Comparison of ENCODE assay signal across 9 mouse cellular contexts in genomic region chr1:87786251-87786650, GRCm38 (mm10). TPM values are rescaled to one million over a fixed set of nuclear protein-coding genes. Genes with fewer than 3 reads are reported as not detected.
DNase-seq lines count a peak whose midpoint lies in the region; ATAC-seq and TF ChIP-seq lines count a peak whose summit lies in the region.
"Had no signal": no experiment of that assay in that cellular context is flagged by ENCODE, and none has a peak within 500 bp of the region (broad histone marks: within the 10 kb centered on the region; RNA-seq: fewer than 3 reads in every experiment).

No protein-coding gene starts in this region.

- H3K4me2 ChIP-seq in kidney, postnatal 0 days (ENCODE audit: low read length), result no peak overlapping the region
- H3K4me2 ChIP-seq: embryonic facial prominence, embryonic 13.5 days had no signal

- H3K27me3 ChIP-seq in kidney, postnatal 0 days (ENCODE audit: insufficient read depth, low read length), result no peaks in the 10 kb centered on the region
- H3K27me3 ChIP-seq: embryonic facial prominence, embryonic 13.5 days had no signal

- H3K36me3 ChIP-seq in kidney, postnatal 0 days (ENCODE audit: insufficient read depth, low read length), result peaks cover 56% of the 10 kb centered on the region

- no peak overlapping the region for H3K9ac ChIP-seq in kidney, postnatal 0 days (ENCODE audit: low read depth, low read length)
- H3K9ac ChIP-seq: embryonic facial prominence, embryonic 13.5 days had no signal

- H3K4me3 ChIP-seq in kidney, postnatal 0 days (replicated peaks; ENCODE audit: low read depth, low read length), result no peak overlapping the region
- H3K4me3 ChIP-seq: embryonic facial prominence, embryonic 13.5 days had no signal

- H3K27ac ChIP-seq in kidney, postnatal 0 days, result peak overlapping the region; percentile 19; the same call in 1 of the 2 replicates
- H3K27ac ChIP-seq: embryonic facial prominence, embryonic 13.5 days had no signal

- no peak for TF ChIP-seq CTCF in kidney, postnatal 0 days (IDR thresholded peaks at IDR 0.05; ENCODE audit: low read depth)

- WGBS in kidney, postnatal 0 days, result 57% methylated on average over 7 of the region's 7 CpGs

- peak; percentile 47 for DNase-seq in kidney, postnatal 0 days (ENCODE audit: low spot score)
- DNase-seq in kidney, adult 8-10 months, result no peak
- DNase-seq in frontal cortex, postnatal 14 days (ENCODE audit: low spot score in 2 of 2), result peak; percentile 50 to 69
- peak; percentile 66 to 76 for DNase-seq in layer of hippocampus, adult 18-20 months (ENCODE audit: low spot score in 2 of 2)
- peak; percentile 81 for DNase-seq in right cerebral cortex, adult 18-20 months
- DNase-seq in retina, embryonic 14.5 days (ENCODE audit: low spot score), result no peak
- no peak for DNase-seq in cerebellum, adult 9-11 months

- no peaks in the 10 kb centered on the region for H3K4me1 ChIP-seq in kidney, postnatal 0 days (replicated peaks; ENCODE audit: insufficient read depth, low read length)
- H3K4me1 ChIP-seq: embryonic facial prominence, embryonic 13.5 days had no signal

- ATAC-seq in kidney, postnatal 0 days (replicated peaks; ENCODE audit: low FRiP score, low read depth), result no peak
- no peak for ATAC-seq in megakaryocyte, adult 5-6 weeks (ENCODE audit: poor library complexity, severe bottlenecking)

- H3K9me3 ChIP-seq in kidney, postnatal 0 days (replicated peaks; ENCODE audit: low read length), result no peaks in the 10 kb centered on the region
- H3K9me3 ChIP-seq: embryonic facial prominence, embryonic 13.5 days had no signal

RNA-seq across cellular contexts. Expression of gene Sag, which starts 17.2 kb away (rescaled TPM):
- 0.57 and 0.68 TPM in 2 replicates for polyA plus RNA-seq in kidney, postnatal 0 days (2015; fragmentation: Nextera tagmentation; extraction: Ambion mirVana)
- 1 to 10 TPM; 1.9 to 2.1 TPM for total RNA-seq in layer of hippocampus, adult 18-20 months (2021)
- 0.46 and 0.85 TPM in 2 replicates for total RNA-seq in megakaryocyte, adult 5-6 weeks (2015)
- 1.3 and 1.5 TPM in 2 replicates for total RNA-seq in megakaryocyte, adult 5-6 weeks (2017)

RNA-seq across cellular contexts. Expression of gene Atg16l1, which starts 30.6 kb away (rescaled TPM):
- polyA plus RNA-seq in kidney, postnatal 0 days (2015; fragmentation: Nextera tagmentation; extraction: Ambion mirVana), result 20.8 and 21.9 TPM in 2 replicates
- total RNA-seq in layer of hippocampus, adult 18-20 months (2021), result 10 to 100 TPM; 61.1 to 64.7 TPM
- 13.6 and 22.9 TPM in 2 replicates for total RNA-seq in megakaryocyte, adult 5-6 weeks (2015)
- 33.9 and 38.5 TPM in 2 replicates for total RNA-seq in megakaryocyte, adult 5-6 weeks (2017)

Comparison
In these comparisons a context has a peak if more than half of its experiments do, and no peak if none do; other contexts are left out.
1. DNase-seq: peak in kidney, postnatal 0 days (single experiment), frontal cortex, postnatal 14 days (2 of 2), layer of hippocampus, adult 18-20 months (2 of 2) and right cerebral cortex, adult 18-20 months (single experiment); none in kidney, adult 8-10 months (0 of 2), retina, embryonic 14.5 days (single experiment) and cerebellum, adult 9-11 months (single experiment).